Mouse (Mus musculus) hindbrain, embryonic 16.5 days (tissue): Measurements from ENCODE around the gene Ppp1r35. TPM values are rescaled to one million over a fixed set of nuclear protein-coding genes. Genes with fewer than 3 reads are reported as not detected.

Source experiments
- ATAC-seq: fragments of 200-750 bp; cut with Nextera tagmentation; 2 replicates; pipeline ENCODE4 v1.8.0; 2017; ENCODE audit warnings: moderate TSS enrichment, moderate library complexity
- H3K27ac ChIP-seq: fragments of 300-500 bp; sonication (generic); 2 replicates; pipeline ENCODE4 v1.5.1; 2014; ENCODE audit warnings: low read depth, mild to moderate bottlenecking, control low read depth, low read length, moderate library complexity
- H3K27me3 ChIP-seq: fragments of 300-500 bp; sonication (generic); replicated peaks from 2 replicates; pipeline ENCODE4 v1.6.1; 2014; ENCODE audit warnings: low read length; ENCODE audit not compliant: control insufficient read depth, insufficient read depth
- H3K36me3 ChIP-seq: fragments of 300-500 bp; sonication (generic); 2 replicates; pipeline ENCODE4 v1.6.1; 2014; ENCODE audit warnings: mild to moderate bottlenecking, low read length, moderate library complexity, mixed read lengths; ENCODE audit not compliant: control insufficient read depth, insufficient read depth
- H3K4me1 ChIP-seq: fragments of 300-500 bp; sonication (generic); 2 replicates; pipeline ENCODE4 v1.6.1; 2014; ENCODE audit warnings: low read depth, low read length; ENCODE audit not compliant: control insufficient read depth, insufficient read depth
- H3K4me2 ChIP-seq: fragments of 300-500 bp; sonication (generic); 2 replicates; pipeline ENCODE4 v1.6.1; 2014; ENCODE audit warnings: mild to moderate bottlenecking, low read length, control low read depth, moderate library complexity
- H3K4me3 ChIP-seq: fragments of 300-500 bp; sonication (generic); 2 replicates; pipeline ENCODE4 v1.5.1; 2014; ENCODE audit warnings: mild to moderate bottlenecking, low read length, control low read depth, moderate library complexity
- H3K9ac ChIP-seq: fragments of 300-500 bp; sonication (generic); 2 replicates; pipeline ENCODE4 v1.6.1; 2014; ENCODE audit warnings: low read depth, mild to moderate bottlenecking, control low read depth, low read length, moderate library complexity
- H3K9me3 ChIP-seq: fragments of 300-500 bp; sonication (generic); 2 replicates; pipeline ENCODE4 v1.6.1; 2014; ENCODE audit warnings: mild to moderate bottlenecking, low read length, moderate library complexity; ENCODE audit not compliant: control insufficient read depth
- WGBS: fragments of 180-500 bp; shearing (Covaris S2); extraction: QIAGEN DNeasy Blood & Tissue Kit; methylation state at CpG from one replicate; pipeline ENCODE4 v1.1.7; 2014; 5-methylcytosine and 5-hydroxymethylcytosine counted together
- polyA plus RNA-seq: library from polyadenylated mRNA; unstranded; fragments of >200 nt; fragmentation: Nextera tagmentation; extraction: Ambion mirVana; gene quantifications from 2 replicates; pipeline ENCODE4 v1.2.1, GENCODE M21; 2015

Ppp1r35 gene
- polyA plus RNA-seq, 1 experiment from 2014 or later, result 41.8 TPM

GRCm38 (mm10) chr5:137786109-137786942 lies 7.7 kb downstream of the Ppp1r35 start:
- H3K36me3 ChIP-seq, result peaks cover 15% of the 10 kb centered on the region; the same call in 1 of the 2 replicates
- peak; percentile 88 for ATAC-seq
- no peaks in the 10 kb centered on the region for H3K27me3 ChIP-seq
- no peaks in the 10 kb centered on the region for H3K9me3 ChIP-seq
- peak overlapping the region; percentile 73 for H3K4me2 ChIP-seq
- peak overlapping the region; percentile 99 for H3K27ac ChIP-seq
- peak overlapping the region; percentile 77 for H3K4me3 ChIP-seq
- H3K4me1 ChIP-seq, result peaks cover 36% of the 10 kb centered on the region
- H3K9ac ChIP-seq, result peak overlapping the region; percentile 87
- WGBS, result under 1% methylated on average over 79 of the region's 79 CpGs

- H3K4me3 ChIP-seq, result peak within 1 kb of the TSS; percentile 77
- under 1% methylated on average over 48 of the region's 48 CpGs for WGBS
- ATAC-seq, result peak; percentile 71
- H3K9ac ChIP-seq, result peak within 1 kb of the TSS; percentile 87
- peak within 1 kb of the TSS; percentile 99 for H3K27ac ChIP-seq
- no peaks in the 10 kb centered on the region for H3K27me3 ChIP-seq
- peak within 1 kb of the TSS; percentile 73 for H3K4me2 ChIP-seq
- H3K9me3 ChIP-seq, result no peaks in the 10 kb centered on the region
- H3K4me1 ChIP-seq, result peaks cover 34% of the 10 kb centered on the region
- peaks cover 6% of the 10 kb centered on the region; the same call in 1 of the 2 replicates for H3K36me3 ChIP-seq
These were observed 8.7 kb downstream of the Ppp1r35 start, which contains the start of the genes Mepce and Zcwpw1 for GRCm38 (mm10) chr5:137787151-137787928. Gene Mepce (minus strand): TSS chr5:137787655. Gene Zcwpw1 (plus strand): TSS chr5:137787798.

DNA sequence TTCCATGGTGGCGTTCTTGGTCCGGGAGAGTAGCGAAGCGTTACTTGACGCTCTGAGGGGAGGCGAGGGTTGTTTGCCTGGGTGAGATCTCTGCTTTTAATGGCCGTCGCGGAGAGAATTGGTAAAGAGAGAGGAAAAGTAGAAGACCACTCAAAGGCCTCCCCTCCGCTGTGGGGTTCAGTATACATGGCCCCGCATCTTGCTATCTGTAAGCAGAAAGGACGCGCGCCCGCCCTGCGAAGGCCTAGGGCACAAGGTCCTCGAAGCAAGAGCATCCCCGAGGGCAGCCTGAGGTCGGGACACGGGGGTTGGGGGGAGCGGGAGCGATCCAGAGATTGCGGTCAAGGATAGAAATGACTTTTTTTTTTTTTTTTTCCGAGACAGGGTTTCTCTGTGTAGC lies 9.5 kb downstream of the Ppp1r35 start:
- WGBS, result 71% methylated on average over 24 of the region's 24 CpGs

DNA sequence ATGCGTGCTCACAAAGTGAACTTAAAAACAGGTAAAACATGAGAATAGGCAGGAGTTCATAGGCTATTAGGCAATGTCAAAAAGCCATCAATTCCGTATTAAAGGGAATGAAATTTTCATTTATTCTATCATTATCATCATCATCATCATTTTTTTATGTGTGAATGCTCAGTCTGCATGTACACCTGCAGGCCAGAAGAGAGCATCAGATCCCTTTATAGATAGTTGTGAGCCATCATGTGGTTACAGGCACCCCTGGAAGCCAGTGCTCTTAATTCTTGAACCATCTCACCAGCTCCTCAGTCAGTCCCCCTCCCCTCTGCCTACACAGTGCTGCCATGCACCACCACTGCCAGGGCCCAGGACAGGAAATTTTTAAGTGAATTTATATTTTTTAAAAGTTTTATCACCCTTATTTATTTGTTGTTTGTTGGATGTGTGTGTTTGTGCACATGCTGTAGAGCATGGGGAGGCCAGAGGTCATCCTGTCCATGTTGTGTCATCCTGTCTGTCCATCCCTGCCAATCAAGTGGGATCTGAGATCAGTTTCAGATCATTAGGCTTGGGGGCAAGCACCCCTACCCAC lies 10.4 kb downstream of the Ppp1r35 start:
- H3K27ac ChIP-seq, result no peak overlapping the region
- no peak overlapping the region for H3K4me3 ChIP-seq
- no peak overlapping the region for H3K9ac ChIP-seq
- no peaks in the 10 kb centered on the region for H3K9me3 ChIP-seq
- no peak for ATAC-seq
- H3K27me3 ChIP-seq, result no peaks in the 10 kb centered on the region
- no peak overlapping the region for H3K4me2 ChIP-seq
- H3K4me1 ChIP-seq, result peaks cover 18% of the 10 kb centered on the region
- H3K36me3 ChIP-seq, result no peaks in the 10 kb centered on the region
- WGBS, result 96% methylated on average over 2 of the region's 2 CpGs

More for the DNA sequence above, 9.5 kb downstream of the Ppp1r35 start:
- Histone ChIP-seq H3K27me3 (no peaks in the 10 kb centered on the region), H3K9ac (no peak overlapping the region; the same call in 1 of the 2 replicates), H3K4me1 (peaks cover 26% of the 10 kb centered on the region), H3K27ac (no peak overlapping the region), H3K4me3 (peak overlapping the region; percentile 77), H3K36me3 (no peaks in the 10 kb centered on the region), H3K4me2 (peak overlapping the region; percentile 63), H3K9me3 (no peaks in the 10 kb centered on the region)
- ATAC-seq, result no peak

GRCm38 (mm10) chr5:137791553-137791952 lies 12.9 kb downstream of the Ppp1r35 start:
- no peak for ATAC-seq
- Histone ChIP-seq H3K27ac (no peak overlapping the region), H3K27me3 (no peaks in the 10 kb centered on the region), H3K36me3 (no peaks in the 10 kb centered on the region), H3K4me1 (peaks cover 5% of the 10 kb centered on the region; the same call in 1 of the 2 replicates), H3K9ac (no peak overlapping the region), H3K4me3 (no peak overlapping the region), H3K4me2 (no peak overlapping the region), H3K9me3 (no peaks in the 10 kb centered on the region)

GRCm38 (mm10) chr5:137796606-137797005 lies 18.0 kb downstream of the Ppp1r35 start:
- no peaks in the 10 kb centered on the region for H3K27me3 ChIP-seq
- H3K9me3 ChIP-seq, result no peaks in the 10 kb centered on the region
- no peaks in the 10 kb centered on the region for H3K4me1 ChIP-seq
- ATAC-seq, result no peak
- H3K4me3 ChIP-seq, result no peak overlapping the region
- H3K9ac ChIP-seq, result no peak overlapping the region
- H3K36me3 ChIP-seq, result no peaks in the 10 kb centered on the region
- WGBS, result 82% methylated on average over 3 of the region's 3 CpGs
- no peak overlapping the region for H3K27ac ChIP-seq
- no peak overlapping the region for H3K4me2 ChIP-seq

DNA sequence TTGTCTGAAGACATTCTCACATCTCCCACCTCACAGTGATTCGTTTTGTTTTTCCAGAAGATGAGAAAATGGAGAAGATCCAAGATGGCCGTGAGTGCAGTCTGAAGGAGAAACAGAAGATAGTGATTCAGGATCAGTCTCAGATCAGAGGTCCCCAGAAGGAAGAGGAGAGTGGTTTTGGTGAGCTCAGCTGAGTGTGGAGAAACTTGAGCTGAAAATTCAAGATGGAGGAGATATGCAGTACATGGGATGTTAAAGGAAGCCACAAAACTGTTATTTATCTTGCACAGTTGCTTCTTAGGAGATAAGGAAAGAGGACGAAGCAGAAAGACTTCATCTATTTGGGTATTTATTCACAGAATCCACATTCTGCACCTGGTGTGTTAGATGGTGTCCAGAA lies 22.3 kb downstream of the Ppp1r35 start:
- Histone ChIP-seq H3K27ac (no peak overlapping the region), H3K36me3 (no peaks in the 10 kb centered on the region), H3K4me1 (no peaks in the 10 kb centered on the region), H3K27me3 (no peaks in the 10 kb centered on the region), H3K4me3 (no peak overlapping the region), H3K9ac (no peak overlapping the region), H3K9me3 (no peaks in the 10 kb centered on the region), H3K4me2 (no peak overlapping the region)
- ATAC-seq, result no peak
- 87% methylated on average over 3 of the region's 3 CpGs for WGBS

GRCm38 (mm10) chr5:137806158-137806557 lies 27.5 kb downstream of the Ppp1r35 start:
- no peak overlapping the region for H3K9ac ChIP-seq
- H3K9me3 ChIP-seq, result no peaks in the 10 kb centered on the region
- no peaks in the 10 kb centered on the region for H3K27me3 ChIP-seq
- no peak overlapping the region for H3K4me2 ChIP-seq
- no peak overlapping the region for H3K27ac ChIP-seq
- WGBS, result 92% methylated on average over 1 of the region's 1 CpGs
- H3K4me1 ChIP-seq, result no peaks in the 10 kb centered on the region
- H3K36me3 ChIP-seq, result no peaks in the 10 kb centered on the region
- H3K4me3 ChIP-seq, result no peak overlapping the region
- ATAC-seq, result no peak

GRCm38 (mm10) chr5:137808316-137808715 lies 29.7 kb downstream of the Ppp1r35 start:
- no peak for ATAC-seq
- H3K9me3 ChIP-seq, result no peaks in the 10 kb centered on the region
- no peak overlapping the region for H3K4me3 ChIP-seq
- no peaks in the 10 kb centered on the region for H3K36me3 ChIP-seq
- no peak overlapping the region for H3K9ac ChIP-seq
- H3K27me3 ChIP-seq, result no peaks in the 10 kb centered on the region
- no peaks in the 10 kb centered on the region for H3K4me1 ChIP-seq
- no peak overlapping the region for H3K4me2 ChIP-seq
- WGBS, result 85% methylated on average over 5 of the region's 5 CpGs
- no peak overlapping the region for H3K27ac ChIP-seq
